Mouse (Mus musculus): ENCODE measurements around the gene Ctnnal1. TPM values are rescaled to one million over a fixed set of nuclear protein-coding genes. Genes with fewer than 3 reads are reported as not detected.

Ctnnal1 gene
- total and polyA plus RNA-seq, 3 experiments = 3.3 to 5.2 (median 4.2) TPM

DNA sequence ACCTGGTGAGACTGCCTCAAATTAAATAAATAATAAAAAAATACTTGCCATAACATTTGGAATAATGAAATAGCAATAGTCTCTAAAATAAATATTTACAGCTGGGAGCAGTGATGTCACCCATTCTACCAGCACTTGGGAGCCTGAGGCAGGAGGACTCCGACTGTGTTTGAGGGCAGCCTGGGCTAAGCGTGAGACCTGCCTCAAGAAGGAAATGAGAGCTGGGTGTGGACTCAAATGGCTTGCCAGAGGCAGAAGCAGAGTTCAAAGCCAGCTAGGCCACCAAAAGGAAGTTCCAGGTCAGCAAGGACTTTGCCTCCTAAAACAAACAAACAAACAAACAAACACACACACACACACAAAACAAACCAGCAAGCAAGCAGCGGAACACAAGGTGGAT, 17.6 kb downstream of the Ctnnal1 start:
- in situ Hi-C loops (cut with MboI; ENCODE audit: low pct_ligation_motif_present, low pct_unique_long_range_greater_than_20kb, low sequenced_read_pairs) = no loop called here
- TF ChIP-seq JUND (conservative IDR thresholded peaks at IDR 0.05; ENCODE audit: low read depth, low read length) (no peak), MYC (IDR thresholded peaks at IDR 0.05; ENCODE audit: low read depth, low read length) (no peak), SIN3A (IDR thresholded peaks at IDR 0.05; ENCODE audit: low read length) (no peak), CTCF (conservative IDR thresholded peaks at IDR 0.05 in 1 of 2, IDR thresholded peaks at IDR 0.05 in 1 of 2; ENCODE audit: low read depth in 2 of 2, low read length in 2 of 2) (no peak), RCOR1 (conservative IDR thresholded peaks at IDR 0.05; ENCODE audit: low read depth, low read length) (no peak), USF2 (conservative IDR thresholded peaks at IDR 0.05; ENCODE audit: low read depth, low read length) (no peak), POLR2AphosphoS2 (IDR thresholded peaks at IDR 0.05; ENCODE audit: low read depth, low read length) (no peak), RAD21 (IDR thresholded peaks at IDR 0.05; ENCODE audit: low read depth, low read length) (no peak), NRF1 (IDR thresholded peaks at IDR 0.05; ENCODE audit: low read depth, low read length) (no peak), HCFC1 (IDR thresholded peaks at IDR 0.05; ENCODE audit: low read depth, low read length) (no peak), ZMIZ1 (IDR thresholded peaks at IDR 0.05; ENCODE audit: low read depth, low read length) (no peak), MXI1 (IDR thresholded peaks at IDR 0.05; ENCODE audit: low read depth, low read length) (no peak), MEF2A (IDR thresholded peaks at IDR 0.05; ENCODE audit: borderline replicate concordance, low read depth, low read length) (no peak), PAX5 (IDR thresholded peaks at IDR 0.05; ENCODE audit: low read length) (no peak)

DNA sequence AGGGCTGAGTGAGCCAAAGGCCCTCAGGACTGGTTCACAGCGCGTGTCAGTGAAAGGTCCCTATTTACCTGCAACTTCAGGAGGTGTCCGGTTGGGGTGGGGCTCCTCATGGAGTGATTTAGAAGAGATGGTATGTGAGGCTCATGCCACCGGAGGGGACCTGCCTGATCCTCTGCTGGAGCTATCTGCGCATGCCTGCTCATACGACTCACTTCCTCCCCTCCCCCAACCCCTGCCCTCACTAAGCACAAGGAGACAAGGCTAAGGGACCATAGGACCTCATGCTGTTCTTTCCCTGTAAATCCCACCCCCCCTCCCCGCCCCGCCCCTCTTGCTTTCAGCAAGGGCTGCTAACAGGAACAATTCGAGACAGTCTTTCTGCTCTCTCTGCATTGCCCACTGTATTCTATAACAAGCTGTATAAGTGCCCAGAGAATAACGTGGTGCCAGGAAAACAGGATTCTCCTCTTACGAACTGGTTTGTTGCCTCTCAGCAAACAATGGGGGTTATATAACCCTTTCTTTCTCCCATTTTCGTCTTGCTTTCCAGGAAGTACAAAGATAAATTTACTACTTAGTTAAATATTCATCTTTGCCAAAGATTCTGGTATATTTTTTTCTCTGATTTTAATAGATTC, 19.0 kb downstream of the Ctnnal1 start:
- Histone ChIP-seq H3K36me3 (replicated peaks in 1 of 2; ENCODE audit: control insufficient read depth in 1 of 2, insufficient read depth in 1 of 2, low read length in 1 of 2) (peaks cover 2 to 20% of the 10 kb centered on the region in 2 experiments), H3K9me3 (replicated peaks; ENCODE audit: low read length) (peaks cover 2% of the 10 kb centered on the region), H3K27ac (ENCODE audit: insufficient read depth, low read depth) (no peak overlapping the region), H3K9ac (ENCODE audit: insufficient read depth, low read depth) (no peak overlapping the region), H3K4me1 (ENCODE audit: control insufficient read depth in 1 of 2, insufficient read depth in 2 of 2) (no peaks in the 10 kb centered on the region), H3K27me3 (replicated peaks) (no peaks in the 10 kb centered on the region), H3K79me2 (replicated peaks; ENCODE audit: control insufficient read depth, extremely low read depth, insufficient read depth, poor library complexity, severe bottlenecking) (no peaks in the 10 kb centered on the region), H3K4me2 (ENCODE audit: insufficient read depth, low read depth, poor library complexity, severe bottlenecking) (no peak overlapping the region), H3K4me3 (replicated peaks in 1 of 3; ENCODE audit: low read depth in 2 of 3, low read length in 2 of 3, poor library complexity in 1 of 3) (no peak overlapping the region)
- in situ Hi-C loops (cut with MboI; ENCODE audit: low pct_ligation_motif_present, low pct_unique_long_range_greater_than_20kb, low sequenced_read_pairs) = no loop called here
- no peak for TF ChIP-seq E2F4 (IDR thresholded peaks at IDR 0.05; ENCODE audit: insufficient replicate concordance, low read depth, low read length)
- no peak for TF ChIP-seq ZNF384 (IDR thresholded peaks at IDR 0.05; ENCODE audit: low read depth, low read length)
- TF ChIP-seq NRF1 (IDR thresholded peaks at IDR 0.05; ENCODE audit: low read depth, low read length) = no peak
- TF ChIP-seq NELFE (IDR thresholded peaks at IDR 0.05; ENCODE audit: low read depth, low read length) = no peak
- no peak for TF ChIP-seq POLR2A (IDR thresholded peaks at IDR 0.05; ENCODE audit: low read depth, low read length)
- TF ChIP-seq JUND (conservative IDR thresholded peaks at IDR 0.05; ENCODE audit: low read depth, low read length) = no peak
- TF ChIP-seq ZC3H11A (IDR thresholded peaks at IDR 0.05; ENCODE audit: low read depth, low read length) = no peak
- no peak for TF ChIP-seq RAD21 (IDR thresholded peaks at IDR 0.05; ENCODE audit: low read depth, low read length)
- no peak for TF ChIP-seq CHD2 (IDR thresholded peaks at IDR 0.05; ENCODE audit: low read length)
- no peak for TF ChIP-seq UBTF (IDR thresholded peaks at IDR 0.05; ENCODE audit: low read depth, low read length)
- no peak for TF ChIP-seq HCFC1 (IDR thresholded peaks at IDR 0.05; ENCODE audit: low read depth, low read length)
- TF ChIP-seq MEF2A (IDR thresholded peaks at IDR 0.05; ENCODE audit: borderline replicate concordance, low read depth, low read length) = no peak
- no peak for TF ChIP-seq JUN (IDR thresholded peaks at IDR 0.05; ENCODE audit: insufficient read depth, low read depth, low read length)
- TF ChIP-seq SIN3A (IDR thresholded peaks at IDR 0.05; ENCODE audit: low read length) = no peak
- dilution Hi-C loops (cut with MboI; ENCODE audit: extremely low pct_ligation_motif_present, extremely low pct_unique_long_range_greater_than_20kb, low sequenced_read_pairs) = no loop called here
- DNase-seq (ENCODE audit: extremely low read depth) = no peak

More for the DNA sequence above, 17.6 kb downstream of the Ctnnal1 start:
- H3K4me1 ChIP-seq (ENCODE audit: control insufficient read depth in 1 of 2, insufficient read depth in 2 of 2) = no peaks in the 10 kb centered on the region
- H3K4me2 ChIP-seq (ENCODE audit: insufficient read depth, low read depth, poor library complexity, severe bottlenecking) = no peak overlapping the region
- H3K9ac ChIP-seq (ENCODE audit: insufficient read depth, low read depth) = no peak overlapping the region
- no peak overlapping the region for H3K27ac ChIP-seq (ENCODE audit: insufficient read depth, low read depth)
- no peaks in the 10 kb centered on the region for H3K27me3 ChIP-seq (replicated peaks)
- no peaks in the 10 kb centered on the region for H3K79me2 ChIP-seq (replicated peaks; ENCODE audit: control insufficient read depth, extremely low read depth, insufficient read depth, poor library complexity, severe bottlenecking)
- no peak overlapping the region for H3K4me3 ChIP-seq (replicated peaks in 1 of 3; ENCODE audit: low read depth in 2 of 3, low read length in 2 of 3, poor library complexity in 1 of 3)
- H3K36me3 ChIP-seq (replicated peaks in 1 of 2; ENCODE audit: control insufficient read depth in 1 of 2, insufficient read depth in 1 of 2, low read length in 1 of 2) = peaks cover 2 to 20% of the 10 kb centered on the region in 2 experiments
- peaks cover 2% of the 10 kb centered on the region for H3K9me3 ChIP-seq (replicated peaks; ENCODE audit: low read length)
- dilution Hi-C loops (cut with MboI; ENCODE audit: extremely low pct_ligation_motif_present, extremely low pct_unique_long_range_greater_than_20kb, low sequenced_read_pairs) = no loop called here
- no peak for DNase-seq (ENCODE audit: extremely low read depth)
